8 mouse cellular contexts compared by ENCODE assay signal in the genomic region with DNA sequence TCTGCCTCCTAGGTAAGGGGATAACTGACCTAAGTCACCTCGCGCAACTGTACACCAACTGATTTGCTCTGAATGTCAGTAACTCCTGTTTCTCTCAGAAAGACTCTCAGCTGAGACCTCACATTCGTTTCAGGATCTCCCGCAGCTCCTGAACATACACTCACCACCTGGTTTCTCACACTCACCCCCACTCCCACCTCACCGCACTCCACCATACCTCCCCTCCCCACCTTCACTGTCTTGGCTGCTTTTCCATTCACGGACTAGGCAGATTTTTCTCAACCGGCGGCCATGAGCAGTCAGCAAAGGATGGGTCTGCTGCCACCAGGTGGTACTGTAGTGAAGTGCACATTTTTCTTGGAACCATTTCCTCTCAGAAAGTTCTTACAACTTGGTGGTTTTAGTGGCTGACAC. TPM values are rescaled to one million over a fixed set of nuclear protein-coding genes. Genes with fewer than 3 reads are reported as not detected.
A peak's percentile ranks its signal among the peaks of the same experiment; 100 is the strongest.
DNase-seq lines count a peak whose midpoint lies in the region; ATAC-seq lines count a peak whose summit lies in the region.

No protein-coding gene starts in this region.

- H3K4me3 ChIP-seq in hindbrain, embryonic 10.5 days = peak overlapping the region; percentile 41

- 17% methylated on average over 8 of the region's 8 CpGs for WGBS in hindbrain, embryonic 10.5 days

- peak; percentile 57; the same call in 1 of the 2 replicates for ATAC-seq in frontal cortex, adult (ENCODE audit: low TSS enrichment)

- peaks cover 12% of the 10 kb centered on the region for H3K4me1 ChIP-seq in hindbrain, embryonic 10.5 days (replicated peaks)

- H3K27ac ChIP-seq in hindbrain, embryonic 10.5 days = 0 out of 2 replicates have a peak overlapping the region, but pooled peaks have one; percentile 54

- no peaks in the 10 kb centered on the region for H3K9me3 ChIP-seq in hindbrain, embryonic 10.5 days

- H3K36me3 ChIP-seq in hindbrain, embryonic 10.5 days = no peaks in the 10 kb centered on the region

- H3K27me3 ChIP-seq in hindbrain, embryonic 10.5 days (ENCODE audit: insufficient read depth, poor library complexity, severe bottlenecking) = no peaks in the 10 kb centered on the region

- DNase-seq in Muller cell, postnatal 12 days (ENCODE audit: inconsistent ontology term) = peak; percentile 68
- peak; percentile 82 for DNase-seq in cerebellum, adult 8-10 months
- DNase-seq in hindbrain, embryonic 10.5 days (ENCODE audit: low spot score) = peak; percentile 76
- peak; percentile 89 to 90 for DNase-seq in layer of hippocampus, postnatal 10 days (ENCODE audit: low spot score in 2 of 2)
- DNase-seq in lung, postnatal 10 days = peak; percentile 89
- peak; percentile 64 for DNase-seq in ovary, postnatal 36 days (ENCODE audit: low spot score)
- DNase-seq in thymus, postnatal 25 days = peak; percentile 93

RNA-seq across cellular contexts. Expression of gene Taok1, which starts 22.6 kb away (rescaled TPM):
- 11.9 and 13.6 TPM in 2 replicates for polyA plus RNA-seq in hindbrain, embryonic 10.5 days (2016; fragmentation: Nextera tagmentation; extraction: Ambion mirVana)
- total RNA-seq in layer of hippocampus, postnatal 10 days (2021) = 100 to 1,000 TPM; 107 to 118 TPM

RNA-seq across cellular contexts. Expression of gene Nufip2, which starts 55.7 kb away (rescaled TPM):
- 3.6 and 3.7 TPM in 2 replicates for polyA plus RNA-seq in hindbrain, embryonic 10.5 days (2016; fragmentation: Nextera tagmentation; extraction: Ambion mirVana)
- total RNA-seq in layer of hippocampus, postnatal 10 days (2021) = 10 to 100 TPM; 76.1 to 85.3 TPM

Comparison
In these comparisons a context has a peak if more than half of its experiments do, and no peak if none do; other contexts are left out.
1. Peak in every context shown above with its lines: DNase-seq, ATAC-seq, H3K4me3 ChIP-seq and H3K27ac ChIP-seq.